Mouse (Mus musculus) inflammation-experienced regulatory T-cells, adult 6 months (primary cell): Measurements from ENCODE around the gene Kdm5b. TPM values are rescaled to one million over a fixed set of nuclear protein-coding genes. Genes with fewer than 3 reads are reported as not detected.
"Not testable (repeated sequence)": the region's sequence is repeated elsewhere in the genome, so short reads cannot be mapped to it uniquely, and the experiment has no call there.

Source experiments
- ATAC-seq: one replicate; pipeline ENCODE4 v1.8.0; 2017
- polyA plus RNA-seq, 3 experiments: library from polyadenylated mRNA; unstranded; fragments of 100-300 nt; shearing (Covaris generic); gene quantifications; one replicate each; pipeline ENCODE4 v1.2.1; 2017

Gene Kdm5b
- polyA plus RNA-seq = 10 to 100 TPM in 2 of 3 experiments, 1 to 10 TPM in 1; 6.4 to 19.8 (median 16.5) TPM

- peak; percentile 41 for ATAC-seq
These were observed at the start of gene Kdm5b for GRCm38 (mm10) chr1:134559976-134560375. TSS of gene Kdm5b (plus strand) at chr1:134560171.

- ATAC-seq = no peak
These were observed 47.8 kb upstream of the Kdm5b start for GRCm38 (mm10) chr1:134512183-134512582.

GRCm38 (mm10) chr1:134512584-134512983 is 47.4 kb upstream of the Kdm5b start:
- no peak for ATAC-seq

GRCm38 (mm10) chr1:134513312-134513860 is 46.6 kb upstream of the Kdm5b start:
- ATAC-seq = no peak

- ATAC-seq = no peak
These were observed 45.9 kb upstream of the Kdm5b start for GRCm38 (mm10) chr1:134513876-134514590.

- ATAC-seq = no peak
These were observed 44.1 kb upstream of the Kdm5b start for GRCm38 (mm10) chr1:134515891-134516290.

GRCm38 (mm10) chr1:134516491-134517198 is 43.3 kb upstream of the Kdm5b start:
- no peak for ATAC-seq

- ATAC-seq = not testable (repeated sequence)
These were observed 42.1 kb upstream of the Kdm5b start for GRCm38 (mm10) chr1:134517841-134518240.

GRCm38 (mm10) chr1:134518677-134519076 is 41.3 kb upstream of the Kdm5b start:
- ATAC-seq = peak; percentile 97

GRCm38 (mm10) chr1:134519201-134519600 is 40.8 kb upstream of the Kdm5b start:
- not testable (repeated sequence) for ATAC-seq

GRCm38 (mm10) chr1:134520001-134520721 is 39.8 kb upstream of the Kdm5b start:
- ATAC-seq = no peak

- no peak for ATAC-seq
These were observed 38.8 kb upstream of the Kdm5b start for GRCm38 (mm10) chr1:134521163-134521562.

- ATAC-seq = no peak
These were observed 37.6 kb upstream of the Kdm5b start for GRCm38 (mm10) chr1:134522325-134522724.

- peak; percentile 77 for ATAC-seq
These were observed 35.5 kb upstream of the Kdm5b start for GRCm38 (mm10) chr1:134524424-134524823.

GRCm38 (mm10) chr1:134525015-134525414 is 35.0 kb upstream of the Kdm5b start:
- ATAC-seq = no peak

GRCm38 (mm10) chr1:134526752-134527151 is 33.2 kb upstream of the Kdm5b start:
- no peak for ATAC-seq

GRCm38 (mm10) chr1:134530618-134531017 is 29.4 kb upstream of the Kdm5b start:
- ATAC-seq = no peak

GRCm38 (mm10) chr1:134533710-134534109 is 26.3 kb upstream of the Kdm5b start:
- not testable (repeated sequence) for ATAC-seq

GRCm38 (mm10) chr1:134535054-134535453 is 24.9 kb upstream of the Kdm5b start:
- ATAC-seq = no peak

GRCm38 (mm10) chr1:134535513-134535912 is 24.5 kb upstream of the Kdm5b start:
- ATAC-seq = no peak

GRCm38 (mm10) chr1:134540610-134541009 is 19.4 kb upstream of the Kdm5b start:
- ATAC-seq = no peak

GRCm38 (mm10) chr1:134548231-134548630 is 11.7 kb upstream of the Kdm5b start:
- ATAC-seq = no peak

- no peak for ATAC-seq
These were observed 10.3 kb upstream of the Kdm5b start, which contains the start of gene Mgat4e for GRCm38 (mm10) chr1:134549632-134550132. TSS of gene Mgat4e (minus strand) at chr1:134549682.
